Mouse (Mus musculus) midbrain, embryonic 15.5 days (tissue): Measurements from ENCODE around the gene Fnbp1. TPM values are rescaled to one million over a fixed set of nuclear protein-coding genes. Genes with fewer than 3 reads are reported as not detected.

Experiments used
- ATAC-seq: fragments of 200-750 bp; cut with Nextera tagmentation; replicated peaks from 2 replicates; pipeline ENCODE4 v1.8.0; 2017; ENCODE audit warnings: moderate TSS enrichment
- H3K27ac ChIP-seq: fragments of 300-500 bp; sonication (generic); 2 replicates; pipeline ENCODE4 v1.5.1; 2015; ENCODE audit warnings: mild to moderate bottlenecking, inconsistent platforms
- H3K27me3 ChIP-seq: fragments of 300-500 bp; sonication (generic); replicated peaks from 2 replicates; pipeline ENCODE4 v1.6.1; 2015; ENCODE audit warnings: inconsistent platforms
- H3K36me3 ChIP-seq: fragments of 300-500 bp; sonication (generic); replicated peaks from 2 replicates; pipeline ENCODE4 v1.6.1; 2015; ENCODE audit warnings: inconsistent platforms
- H3K4me1 ChIP-seq: fragments of 300-500 bp; sonication (generic); 2 replicates; pipeline ENCODE4 v1.6.1; 2015; ENCODE audit warnings: inconsistent platforms
- H3K4me2 ChIP-seq: fragments of 300-500 bp; sonication (generic); 2 replicates; pipeline ENCODE4 v1.6.1; 2015; ENCODE audit warnings: inconsistent platforms, mild to moderate bottlenecking, moderate library complexity
- H3K4me3 ChIP-seq: fragments of 300-500 bp; sonication (generic); 2 replicates; pipeline ENCODE4 v1.5.1; 2015; ENCODE audit warnings: mild to moderate bottlenecking, inconsistent platforms
- H3K9ac ChIP-seq: fragments of 300-500 bp; sonication (generic); 2 replicates; pipeline ENCODE4 v1.6.1; 2015; ENCODE audit warnings: mild to moderate bottlenecking, inconsistent platforms
- H3K9me3 ChIP-seq: fragments of 300-500 bp; sonication (generic); 2 replicates; pipeline ENCODE4 v1.6.1; 2016; ENCODE audit warnings: inconsistent platforms
- WGBS: fragments of 180-500 bp; shearing (Covaris S2); methylation state at CpG from one replicate; pipeline ENCODE4 v1.1.7; 2015; ENCODE audit warnings: mixed read lengths; 5-methylcytosine and 5-hydroxymethylcytosine counted together
- polyA plus RNA-seq: library from polyadenylated mRNA; unstranded; fragments of >200 nt; fragmentation: Nextera tagmentation; extraction: Ambion mirVana; gene quantifications from 2 replicates; pipeline ENCODE4 v1.2.1, GENCODE M21; 2015

The Fnbp1 gene
- polyA plus RNA-seq, 1 experiment from 2014 or later: 29.6 TPM

DNA sequence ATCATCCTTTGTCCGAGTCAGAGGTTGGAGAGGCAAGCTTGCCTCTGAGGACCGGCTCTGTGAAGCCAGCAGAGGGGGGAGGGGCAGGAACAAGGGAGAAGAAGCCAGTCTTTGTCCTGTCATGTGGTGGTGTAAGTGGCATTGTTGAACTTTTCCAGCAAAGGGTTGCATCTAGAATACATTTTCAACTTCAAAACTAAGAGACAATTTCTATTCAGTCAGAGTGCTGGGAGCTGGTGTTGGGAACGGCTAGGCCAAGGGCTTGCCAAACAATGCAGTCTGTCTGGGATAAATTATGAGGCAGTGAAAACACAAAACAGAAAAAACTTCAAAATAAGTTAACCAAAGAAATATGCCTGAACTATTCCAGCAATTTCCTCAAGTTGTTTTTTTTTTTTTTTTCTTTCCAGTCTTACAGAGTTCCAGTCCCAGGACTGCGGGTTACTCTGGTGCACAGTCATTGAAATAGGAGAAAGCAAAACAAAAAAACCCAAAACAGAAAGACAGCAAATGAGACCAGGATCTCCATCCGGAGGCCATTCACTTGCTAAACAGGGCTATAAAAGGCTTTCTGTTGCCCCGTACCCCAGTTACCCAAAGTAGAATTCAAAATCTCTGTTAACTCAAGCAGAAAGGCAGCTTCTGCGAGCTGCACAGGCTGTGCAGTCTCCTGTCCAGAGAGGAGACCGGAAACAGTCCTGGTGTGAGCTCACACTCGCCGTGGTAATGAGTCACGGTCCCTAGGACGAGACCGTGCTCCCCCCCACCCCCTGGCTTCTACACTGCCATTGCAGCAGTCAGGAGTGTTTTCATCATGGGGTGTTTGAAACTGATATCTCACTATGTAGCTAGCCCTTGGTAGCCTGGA, 73.3 kb downstream of the Fnbp1 start:
- no peak overlapping the region for H3K4me2 ChIP-seq
- no peak for ATAC-seq
- H3K36me3 ChIP-seq: no peaks in the 10 kb centered on the region
- 11% methylated on average over 13 of the region's 13 CpGs for WGBS
- no peak overlapping the region for H3K9ac ChIP-seq
- H3K4me1 ChIP-seq: 0 out of 2 replicates have a peak, but pooled peaks cover 4% of the 10 kb centered on the region
- H3K4me3 ChIP-seq: no peak overlapping the region
- no peaks in the 10 kb centered on the region for H3K27me3 ChIP-seq
- H3K9me3 ChIP-seq: no peaks in the 10 kb centered on the region
- peak overlapping the region; percentile 71 for H3K27ac ChIP-seq

- Histone ChIP-seq H3K9ac (no peak overlapping the region), H3K4me1 (0 out of 2 replicates have a peak, but pooled peaks cover 4% of the 10 kb centered on the region), H3K4me3 (no peak overlapping the region), H3K27ac (peak overlapping the region; percentile 47), H3K27me3 (no peaks in the 10 kb centered on the region), H3K9me3 (no peaks in the 10 kb centered on the region), H3K4me2 (no peak overlapping the region), H3K36me3 (no peaks in the 10 kb centered on the region)
- WGBS: 48% methylated on average over 7 of the region's 7 CpGs
- ATAC-seq: no peak
Measured at GRCm38 (mm10) chr2:31067696-31068245, 74.0 kb downstream of the Fnbp1 start.

DNA sequence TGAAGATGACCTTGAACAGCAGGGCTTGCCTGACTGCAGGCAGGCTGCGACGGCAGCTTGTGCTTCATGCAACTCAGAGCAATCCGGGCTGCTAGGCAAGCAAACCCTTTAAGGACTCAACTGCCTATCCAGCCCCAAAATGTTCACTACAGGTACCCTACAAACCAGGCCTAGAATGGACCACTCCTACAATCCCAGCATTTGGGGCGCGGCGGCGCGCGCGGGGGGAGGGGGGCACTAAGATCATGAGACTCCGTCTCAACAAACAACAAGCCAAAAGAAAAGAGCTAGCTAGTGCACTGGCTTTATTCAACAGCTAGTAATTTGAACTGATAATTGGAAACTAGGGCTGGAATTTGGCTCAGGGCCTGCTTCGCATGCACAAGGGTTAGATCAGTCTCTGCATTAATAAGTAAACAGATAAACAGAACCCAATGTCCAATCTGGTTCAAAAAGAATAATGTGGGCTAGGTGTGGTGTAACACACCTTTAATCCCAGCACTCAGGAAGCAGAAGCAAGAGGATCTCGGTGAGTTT, 74.7 kb downstream of the Fnbp1 start:
- Histone ChIP-seq H3K9me3 (no peaks in the 10 kb centered on the region), H3K27ac (no peak overlapping the region), H3K36me3 (no peaks in the 10 kb centered on the region), H3K4me2 (no peak overlapping the region), H3K4me1 (0 out of 2 replicates have a peak, but pooled peaks cover 4% of the 10 kb centered on the region), H3K27me3 (no peaks in the 10 kb centered on the region), H3K9ac (no peak overlapping the region), H3K4me3 (no peak overlapping the region)
- 81% methylated on average over 13 of the region's 13 CpGs for WGBS
- ATAC-seq: no peak

- Histone ChIP-seq H3K27me3 (no peaks in the 10 kb centered on the region), H3K4me2 (no peak overlapping the region), H3K9ac (no peak overlapping the region), H3K27ac (no peak overlapping the region), H3K4me3 (no peak overlapping the region), H3K4me1 (0 out of 2 replicates have a peak, but pooled peaks cover 4% of the 10 kb centered on the region), H3K36me3 (no peaks in the 10 kb centered on the region), H3K9me3 (no peaks in the 10 kb centered on the region)
- no peak for ATAC-seq
- 80% methylated on average over 11 of the region's 11 CpGs for WGBS
Measured at GRCm38 (mm10) chr2:31066019-31066789, 75.6 kb downstream of the Fnbp1 start.

GRCm38 (mm10) chr2:31061868-31062628, 79.8 kb downstream of the Fnbp1 start:
- ATAC-seq: no peak
- 96% methylated on average over 10 of the region's 10 CpGs for WGBS
- Histone ChIP-seq H3K4me3 (no peak overlapping the region), H3K27ac (no peak overlapping the region), H3K36me3 (no peaks in the 10 kb centered on the region), H3K4me1 (0 out of 2 replicates have a peak, but pooled peaks cover 3% of the 10 kb centered on the region), H3K9ac (no peak overlapping the region), H3K4me2 (no peak overlapping the region), H3K27me3 (no peaks in the 10 kb centered on the region), H3K9me3 (no peaks in the 10 kb centered on the region)

- H3K4me3 ChIP-seq: no peak overlapping the region
- no peak overlapping the region for H3K4me2 ChIP-seq
- H3K36me3 ChIP-seq: peaks cover 6% of the 10 kb centered on the region; the same call in 1 of the 2 replicates
- no peaks in the 10 kb centered on the region for H3K27me3 ChIP-seq
- no peak overlapping the region for H3K27ac ChIP-seq
- 91% methylated on average over 28 of the region's 28 CpGs for WGBS
- no peak for ATAC-seq
- no peaks in the 10 kb centered on the region for H3K9me3 ChIP-seq
- H3K9ac ChIP-seq: no peak overlapping the region
- no peaks in the 10 kb centered on the region for H3K4me1 ChIP-seq
Measured at GRCm38 (mm10) chr2:31060787-31061730, 80.7 kb downstream of the Fnbp1 start.

DNA sequence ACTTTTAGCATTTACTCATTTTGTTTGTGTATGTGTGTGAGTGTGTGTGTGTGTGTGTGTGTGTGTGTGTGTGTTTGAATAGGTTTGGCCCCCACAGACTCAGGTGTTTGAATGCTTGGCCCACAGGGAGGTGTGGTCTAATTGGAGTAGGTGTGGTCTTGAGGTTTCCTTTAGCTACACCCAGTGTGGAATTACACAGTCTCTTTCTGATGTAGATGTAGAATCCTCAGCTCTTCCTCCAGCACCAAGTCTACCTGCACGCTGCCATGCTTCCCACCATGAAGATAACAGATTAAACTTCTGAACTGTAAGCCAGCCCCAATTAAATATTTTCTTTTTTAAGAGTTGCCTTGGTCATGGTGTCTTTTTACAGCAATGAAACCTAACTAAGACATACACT, 81.5 kb downstream of the Fnbp1 start:
- whole genome bisulfite sequencing: 93% methylated on average over 1 of the region's 1 CpGs
- Histone ChIP-seq H3K4me1 (no peaks in the 10 kb centered on the region), H3K27me3 (no peaks in the 10 kb centered on the region), H3K27ac (no peak overlapping the region), H3K36me3 (peaks cover 12% of the 10 kb centered on the region; the same call in 1 of the 2 replicates), H3K9me3 (no peaks in the 10 kb centered on the region), H3K4me3 (no peak overlapping the region), H3K4me2 (no peak overlapping the region), H3K9ac (no peak overlapping the region)
- ATAC-seq: no peak

DNA sequence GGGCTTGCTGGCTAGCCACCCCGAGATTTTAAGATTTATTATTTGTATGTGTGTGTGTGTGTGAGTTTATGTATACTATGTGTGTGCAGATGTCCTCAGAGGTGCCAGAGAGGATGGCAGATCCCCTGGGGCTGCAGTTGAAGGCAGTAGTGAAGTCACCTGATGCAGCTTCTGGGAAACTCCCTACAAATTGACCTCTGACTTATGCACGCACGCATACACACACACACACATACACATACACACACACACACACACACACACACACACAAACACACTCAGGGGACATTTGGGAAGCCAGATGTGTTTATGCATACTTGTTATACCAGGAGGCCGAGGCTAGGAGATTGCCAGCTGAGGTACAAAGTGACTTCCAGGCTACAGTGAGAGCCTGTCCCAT, 83.4 kb downstream of the Fnbp1 start:
- Histone ChIP-seq H3K4me1 (no peaks in the 10 kb centered on the region), H3K36me3 (peaks cover 21% of the 10 kb centered on the region), H3K9ac (no peak overlapping the region), H3K9me3 (no peaks in the 10 kb centered on the region), H3K27ac (no peak overlapping the region), H3K4me2 (no peak overlapping the region), H3K4me3 (no peak overlapping the region), H3K27me3 (no peaks in the 10 kb centered on the region)
- ATAC-seq: no peak
- WGBS: 91% methylated on average over 4 of the region's 4 CpGs

GRCm38 (mm10) chr2:31057549-31058177, 84.1 kb downstream of the Fnbp1 start:
- no peak overlapping the region for H3K4me3 ChIP-seq
- H3K36me3 ChIP-seq: peaks cover 21% of the 10 kb centered on the region
- no peaks in the 10 kb centered on the region for H3K9me3 ChIP-seq
- H3K4me1 ChIP-seq: no peaks in the 10 kb centered on the region
- H3K27me3 ChIP-seq: no peaks in the 10 kb centered on the region
- ATAC-seq: no peak
- H3K9ac ChIP-seq: no peak overlapping the region
- 55% methylated on average over 6 of the region's 6 CpGs for WGBS
- H3K4me2 ChIP-seq: no peak overlapping the region
- H3K27ac ChIP-seq: no peak overlapping the region

DNA sequence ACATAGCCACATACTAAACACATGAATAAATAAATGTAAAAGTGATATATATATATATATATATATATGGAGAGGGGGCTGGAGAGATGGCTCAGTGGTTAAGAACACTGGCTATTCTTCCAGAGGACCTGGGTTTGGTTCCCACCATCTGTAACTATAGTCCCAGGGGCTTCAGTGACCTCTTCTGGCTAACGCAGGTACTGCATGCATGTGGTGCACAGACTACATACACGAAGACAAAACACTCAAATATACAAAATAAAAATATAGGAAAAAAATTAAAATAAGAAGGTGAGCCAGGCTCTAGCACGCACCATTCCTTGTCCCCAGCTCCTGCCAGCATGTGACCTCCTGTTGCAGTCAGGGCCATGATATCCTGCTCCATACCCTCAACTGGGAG, 85.7 kb downstream of the Fnbp1 start:
- H3K9ac ChIP-seq: no peak overlapping the region
- H3K27me3 ChIP-seq: no peaks in the 10 kb centered on the region
- H3K36me3 ChIP-seq: peaks cover 21% of the 10 kb centered on the region
- no peak for ATAC-seq
- H3K4me2 ChIP-seq: no peak overlapping the region
- H3K4me1 ChIP-seq: no peaks in the 10 kb centered on the region
- H3K4me3 ChIP-seq: no peak overlapping the region
- 98% methylated on average over 3 of the region's 3 CpGs for WGBS
- H3K27ac ChIP-seq: no peak overlapping the region
- H3K9me3 ChIP-seq: no peaks in the 10 kb centered on the region
